Mouse (Mus musculus) T-cell, adult 2 months (primary cell): Measurements from ENCODE around the gene Resf1.
"Not testable (repeated sequence)": the region's sequence is repeated elsewhere in the genome, so short reads cannot be mapped to it uniquely, and the experiment has no call there.

ENCODE experiments used
- DNase-seq: peaks from one replicate; pipeline ENCODE4 v3.0.0; 2022; ENCODE audit warnings: low spot score

The Resf1 gene

GRCm38 (mm10) chr6:149308956-149309932 is at the start of gene Resf1:
Resf1 (plus strand) TSS chr6:149309414.
- DNase-seq, result peak; percentile 89

GRCm38 (mm10) chr6:149260801-149261239 is 48.4 kb upstream of the Resf1 start:
- no peak for DNase-seq

GRCm38 (mm10) chr6:149267951-149268350 is 41.3 kb upstream of the Resf1 start:
- DNase-seq, result no peak

- DNase-seq, result no peak
These were observed 30.9 kb upstream of the Resf1 start for GRCm38 (mm10) chr6:149278248-149278731.

- DNase-seq, result no peak
These were observed 30.3 kb upstream of the Resf1 start for GRCm38 (mm10) chr6:149278866-149279265.

- no peak for DNase-seq
These were observed 28.7 kb upstream of the Resf1 start for GRCm38 (mm10) chr6:149280511-149280910.

- DNase-seq, result not testable (repeated sequence)
These were observed 21.0 kb upstream of the Resf1 start for GRCm38 (mm10) chr6:149288190-149288589.

- not testable (repeated sequence) for DNase-seq
These were observed 6.0 kb upstream of the Resf1 start for GRCm38 (mm10) chr6:149303231-149303630.

GRCm38 (mm10) chr6:149307092-149307491 is 2.1 kb upstream of the Resf1 start:
- DNase-seq, result no peak

GRCm38 (mm10) chr6:149307801-149308200 is 1.4 kb upstream of the Resf1 start:
- DNase-seq, result peak; percentile 64

- no peak for DNase-seq
These were observed 1.0 kb downstream of the Resf1 start for GRCm38 (mm10) chr6:149310226-149310625.

GRCm38 (mm10) chr6:149311044-149311443 is 1.8 kb downstream of the Resf1 start:
- no peak for DNase-seq

- DNase-seq, result no peak
These were observed 2.6 kb downstream of the Resf1 start for GRCm38 (mm10) chr6:149311778-149312177.

GRCm38 (mm10) chr6:149312221-149312620 is 3.0 kb downstream of the Resf1 start:
- no peak for DNase-seq

- DNase-seq, result no peak
These were observed 5.7 kb downstream of the Resf1 start for GRCm38 (mm10) chr6:149314918-149315317.

- DNase-seq, result no peak
These were observed 14.5 kb downstream of the Resf1 start for GRCm38 (mm10) chr6:149323523-149324241.

- DNase-seq, result no peak
These were observed 15.0 kb downstream of the Resf1 start for GRCm38 (mm10) chr6:149324242-149324633.

- no peak for DNase-seq
These were observed 19.9 kb downstream of the Resf1 start for GRCm38 (mm10) chr6:149329071-149329470.

- no peak for DNase-seq
These were observed 21.1 kb downstream of the Resf1 start for GRCm38 (mm10) chr6:149330332-149330731.

- DNase-seq, result no peak
These were observed 23.8 kb downstream of the Resf1 start for GRCm38 (mm10) chr6:149333036-149333435.

- no peak for DNase-seq
These were observed 28.8 kb downstream of the Resf1 start for GRCm38 (mm10) chr6:149337990-149338389.

- no peak for DNase-seq
These were observed 29.4 kb downstream of the Resf1 start for GRCm38 (mm10) chr6:149338622-149339021.

GRCm38 (mm10) chr6:149343802-149344201 is 34.6 kb downstream of the Resf1 start:
- DNase-seq, result peak; percentile 17
